8 mouse cellular contexts compared by ENCODE assay signal in genomic region chr14:55899701-55900413, GRCm38 (mm10). TPM values are rescaled to one million over a fixed set of nuclear protein-coding genes. Genes with fewer than 3 reads are reported as not detected.
DNase-seq lines count a peak whose midpoint lies in the region; ATAC-seq lines count a peak whose summit lies in the region.

TSS of gene Sdr39u1 (minus strand) at chr14:55900293.

- H3K4me1 ChIP-seq in embryonic facial prominence, embryonic 11.5 days (ENCODE audit: control insufficient read depth, insufficient read depth, low read length) = no peaks in the 10 kb centered on the region

- H3K9me3 ChIP-seq in embryonic facial prominence, embryonic 11.5 days (replicated peaks; ENCODE audit: control insufficient read depth, low read length) = no peaks in the 10 kb centered on the region

- DNase-seq in adrenal gland, postnatal 14 days = peak; percentile 95
- DNase-seq in embryonic facial prominence, embryonic 11.5 days (ENCODE audit: low spot score) = peak; percentile 93
- DNase-seq in heart, adult 11 months = peak; percentile 99
- DNase-seq in kidney, adult 11 months = peak; percentile 93
- peak; percentile 87 for DNase-seq in left cerebral cortex, postnatal 36 days (ENCODE audit: low spot score in 2 of 2)
- DNase-seq in mesoderm, embryonic 11.5 days (ENCODE audit: low read depth, low spot score) = peak; percentile 93
- DNase-seq in right cerebral cortex, postnatal 25 days = peak; percentile 89
- DNase-seq in urinary bladder, postnatal 25 days (ENCODE audit: low spot score) = peak; percentile 74

- peak within 1 kb of the TSS; percentile 79 for H3K9ac ChIP-seq in embryonic facial prominence, embryonic 11.5 days (replicated peaks; ENCODE audit: low read length)

- intact Hi-C loops in left cerebral cortex, postnatal 36 days (cut with DNase I) = no loop called here

- peak within 1 kb of the TSS; percentile 42 for H3K4me3 ChIP-seq in embryonic facial prominence, embryonic 11.5 days (ENCODE audit: low read depth, low read length)

- peaks cover 3% of the 10 kb centered on the region; the same call in 1 of the 2 replicates for H3K36me3 ChIP-seq in embryonic facial prominence, embryonic 11.5 days (replicated peaks; ENCODE audit: control insufficient read depth, insufficient read depth, low read depth, low read length)

- ATAC-seq in embryonic facial prominence, embryonic 11.5 days (replicated peaks; ENCODE audit: insufficient number of reproducible peaks, low FRiP score, low TSS enrichment, low read depth) = peak; percentile 86

- WGBS in embryonic facial prominence, embryonic 11.5 days = 3% methylated on average over 39 of the region's 39 CpGs

- peak within 1 kb of the TSS; percentile 88 for H3K4me2 ChIP-seq in embryonic facial prominence, embryonic 11.5 days (ENCODE audit: low read depth, low read length)

- H3K27ac ChIP-seq in embryonic facial prominence, embryonic 11.5 days (replicated peaks; ENCODE audit: low read depth, low read length) = peak within 1 kb of the TSS; percentile 56

- H3K27me3 ChIP-seq in embryonic facial prominence, embryonic 11.5 days (ENCODE audit: control insufficient read depth, insufficient read depth, low read length) = no peaks in the 10 kb centered on the region

RNA-seq across cellular contexts. Expression of gene Sdr39u1, which starts in this region (rescaled TPM):
- total RNA-seq in adrenal gland, postnatal 14 days (2021) = 83.3 and 100 TPM in 2 replicates
- 55.7 and 59.4 TPM in 2 replicates for polyA plus RNA-seq in embryonic facial prominence, embryonic 11.5 days (2014; fragmentation: Nextera tagmentation; extraction: Ambion mirVana)
- total RNA-seq in left cerebral cortex, postnatal 36 days (2021) = 100 to 1,000 TPM in 1 of 2 experiments, 10 to 100 TPM in 1; 89.7 to 104 TPM

Comparison
In these comparisons a context has a peak if more than half of its experiments do, and no peak if none do; other contexts are left out.
1. Peak in every context shown above with its lines: DNase-seq, ATAC-seq, H3K4me3 ChIP-seq and H3K27ac ChIP-seq.